Mouse (Mus musculus): ENCODE results near the gene Ccdc151. TPM values are rescaled to one million over a fixed set of nuclear protein-coding genes. Genes with fewer than 3 reads are reported as not detected.

Ccdc151 gene
- polyA plus RNA-seq, 1 experiment = 0.66 TPM

DNA sequence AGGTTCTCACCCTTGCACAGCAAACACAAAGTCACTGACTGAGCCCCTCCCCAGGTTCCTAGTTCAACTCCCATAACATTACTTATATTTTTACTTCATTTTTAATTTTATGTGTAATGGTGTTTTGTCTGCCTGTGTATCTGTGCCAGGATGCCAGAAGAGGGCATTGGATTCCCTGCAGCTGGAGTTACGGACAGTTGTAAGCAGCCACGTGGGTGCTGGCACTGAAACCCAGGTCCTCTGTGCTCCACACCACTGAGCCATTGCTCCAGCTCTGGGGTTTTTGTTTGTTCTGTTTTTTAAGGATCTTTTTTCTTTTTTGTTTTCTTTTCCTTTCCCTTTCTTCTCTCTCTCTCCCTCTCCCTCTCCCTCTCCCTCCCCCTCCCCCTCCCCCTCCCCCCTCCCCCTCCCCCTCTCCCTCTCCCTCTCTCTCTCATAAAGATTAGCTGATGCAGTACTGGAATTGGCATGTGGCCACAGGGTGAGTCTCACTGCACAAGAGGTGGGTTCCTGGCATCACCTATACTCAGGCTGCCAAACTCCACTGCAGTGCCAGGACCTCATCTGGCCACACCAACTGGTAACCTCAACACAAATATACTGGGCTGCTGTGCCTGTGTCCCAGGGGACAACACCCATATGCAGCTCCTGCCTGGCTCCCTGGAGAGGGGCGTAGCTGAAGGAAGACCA is 6.1 kb downstream of the Ccdc151 start:
- DNase-seq (ENCODE audit: low read depth) = no peak

DNA sequence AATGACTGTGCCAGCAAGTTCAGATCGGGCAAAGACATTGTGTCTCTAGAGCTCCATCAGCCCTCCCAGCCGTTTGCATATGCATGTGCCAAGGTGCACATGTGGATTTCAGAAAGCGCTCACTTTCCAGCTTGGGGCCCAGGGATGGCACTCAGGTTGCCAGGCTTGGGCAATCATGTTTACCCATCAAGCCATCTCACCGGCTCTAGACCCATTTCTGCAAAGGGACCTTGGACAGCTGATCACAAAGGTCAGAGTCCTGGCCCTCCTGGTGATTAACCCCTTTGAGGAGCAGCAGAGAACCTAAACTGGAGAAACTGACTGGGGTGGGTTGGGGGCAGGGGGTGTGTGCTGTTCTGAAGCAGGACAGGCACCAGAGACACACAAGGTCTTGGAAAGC is 10.2 kb downstream of the Ccdc151 start:
- DNase-seq (ENCODE audit: low read depth) = no peak

DNA sequence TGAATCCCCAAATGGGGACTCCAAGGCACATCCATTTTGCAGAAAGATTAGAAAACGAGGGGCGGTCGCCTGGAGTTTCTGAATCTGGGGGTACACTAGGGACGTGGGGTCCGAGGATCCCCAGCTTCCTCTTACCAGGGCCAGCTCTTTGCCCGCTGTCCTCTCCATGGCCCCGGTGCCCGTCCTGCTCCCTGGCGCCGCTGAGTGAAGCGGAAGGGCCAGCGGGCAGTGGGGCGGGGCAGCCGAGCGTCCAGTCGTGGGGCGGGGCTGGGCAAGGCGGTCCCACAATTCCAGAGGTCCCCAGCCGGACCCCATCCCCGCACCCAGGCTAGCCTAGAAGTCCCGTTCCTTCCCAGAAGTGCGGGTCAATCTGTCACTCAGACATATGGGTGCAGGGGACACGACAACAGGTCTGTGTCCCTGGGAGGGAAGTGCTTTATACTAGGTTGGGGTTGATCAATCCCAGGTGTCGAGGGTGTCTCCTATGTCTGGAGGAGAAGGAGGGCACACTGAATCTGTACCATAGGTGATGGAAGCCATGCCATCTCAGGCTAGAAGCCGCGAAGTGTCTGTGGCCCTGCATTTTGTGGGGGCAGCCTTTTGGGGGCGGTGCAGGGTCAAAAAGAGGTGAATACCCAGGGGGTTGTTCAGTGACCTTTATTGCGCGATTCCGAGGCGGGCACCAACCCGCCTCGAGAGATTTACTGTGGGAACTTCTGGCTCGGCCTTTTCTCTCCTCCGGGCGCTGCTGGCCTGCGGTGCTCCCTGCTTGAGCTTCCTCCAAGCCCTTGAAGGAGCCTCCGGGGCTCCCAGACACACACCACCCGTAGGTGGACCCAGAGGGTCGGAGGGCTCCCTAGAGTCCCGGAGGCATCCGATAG is 13.0 kb downstream of the Ccdc151 start, which contains the start of gene Rgl3:
Gene Rgl3 (minus strand): TSS at position 217 of the 881 bp plus-strand sequence.
- no peak for DNase-seq (ENCODE audit: low read depth)

DNA sequence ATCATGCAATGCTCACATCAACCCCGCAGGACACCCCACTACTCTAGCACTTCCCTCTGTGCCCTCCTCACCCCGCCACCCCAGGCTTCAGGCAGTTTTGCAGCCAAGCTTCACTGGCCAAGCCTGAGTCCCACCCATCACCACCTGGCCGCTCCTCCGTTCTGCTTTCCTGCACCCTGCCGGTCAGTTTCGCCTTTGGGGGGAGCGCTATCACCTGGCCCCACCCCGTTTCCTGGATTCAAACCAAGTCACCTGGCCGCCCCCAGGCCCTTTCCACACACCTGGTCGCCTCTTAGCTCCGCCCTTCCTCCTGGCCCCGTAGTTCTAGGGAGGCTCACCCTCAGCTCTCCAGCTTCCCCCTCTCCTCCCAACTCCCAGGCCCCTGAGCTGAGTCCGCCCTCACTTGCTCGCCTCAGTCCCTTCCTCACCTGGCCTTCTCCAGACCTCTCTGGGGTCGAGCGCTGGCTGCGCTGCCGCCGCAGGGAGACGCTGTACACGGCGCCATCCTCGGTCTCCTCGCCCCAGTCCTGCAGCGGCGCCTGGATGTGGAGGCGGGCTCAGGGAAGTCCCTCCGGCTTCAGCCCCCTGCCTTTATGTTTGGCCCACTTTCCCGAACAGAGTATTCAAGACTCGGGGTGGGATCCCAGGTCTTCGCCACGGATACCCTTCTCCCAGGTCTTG is 13.9 kb downstream of the Ccdc151 start:
- DNase-seq (ENCODE audit: low read depth) = no peak

DNA sequence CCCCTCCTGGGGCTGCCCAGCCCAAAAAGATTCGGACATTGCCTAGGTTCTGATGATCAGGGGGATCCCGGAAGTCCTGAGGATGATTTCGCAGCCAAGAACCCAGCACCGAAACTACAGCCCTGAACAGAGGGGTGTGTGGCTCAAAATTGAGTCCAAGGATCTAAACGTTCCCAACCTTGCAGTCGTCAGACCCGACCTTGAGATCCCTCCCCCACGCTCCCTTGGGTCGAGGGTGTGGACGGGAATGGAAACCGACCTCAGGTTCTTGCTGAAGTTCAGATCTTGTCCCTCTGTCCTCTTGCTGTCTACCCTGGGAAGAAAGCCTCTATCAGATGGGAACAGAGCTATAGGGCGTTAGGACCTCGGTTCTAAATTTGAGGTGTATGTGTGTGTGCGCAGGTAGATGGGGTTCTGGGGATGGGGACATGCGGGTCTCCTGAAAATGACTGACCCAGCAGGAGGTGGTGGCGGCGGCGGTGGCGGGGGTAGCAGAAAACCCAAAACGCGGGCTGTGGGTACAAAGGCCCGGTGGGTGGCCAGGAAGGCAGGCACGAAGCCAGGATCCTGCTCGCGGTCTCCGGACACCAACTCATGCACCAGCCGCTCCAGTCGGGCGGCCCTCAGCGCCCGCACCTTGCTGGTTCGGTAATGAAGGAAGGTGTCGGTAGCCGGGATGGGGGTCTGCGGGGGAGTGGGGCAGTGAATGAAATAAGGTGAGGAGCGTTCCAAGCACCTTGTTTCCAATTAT is 14.7 kb downstream of the Ccdc151 start:
- DNase-seq (ENCODE audit: low read depth) = no peak

DNA sequence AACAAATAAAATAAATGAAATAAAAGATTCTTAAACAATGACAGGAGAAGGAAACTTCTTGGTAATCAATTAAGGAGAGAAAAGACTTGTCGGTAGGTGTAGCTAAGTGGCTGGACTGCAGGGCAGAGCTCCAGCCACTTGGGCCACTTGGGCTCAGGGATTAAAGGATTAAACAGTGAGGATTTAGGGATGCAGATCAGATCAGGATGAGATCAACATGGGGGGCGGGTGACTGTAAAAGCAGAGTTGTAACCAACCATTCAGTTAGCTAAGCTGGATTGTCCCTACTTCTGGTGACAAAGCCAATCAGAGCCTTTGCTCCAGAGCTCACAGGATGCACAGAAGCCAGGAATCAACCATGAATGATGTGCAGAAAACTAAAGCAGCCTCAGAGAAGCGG is 18.5 kb downstream of the Ccdc151 start:
- DNase-seq (ENCODE audit: low read depth) = no peak

DNA sequence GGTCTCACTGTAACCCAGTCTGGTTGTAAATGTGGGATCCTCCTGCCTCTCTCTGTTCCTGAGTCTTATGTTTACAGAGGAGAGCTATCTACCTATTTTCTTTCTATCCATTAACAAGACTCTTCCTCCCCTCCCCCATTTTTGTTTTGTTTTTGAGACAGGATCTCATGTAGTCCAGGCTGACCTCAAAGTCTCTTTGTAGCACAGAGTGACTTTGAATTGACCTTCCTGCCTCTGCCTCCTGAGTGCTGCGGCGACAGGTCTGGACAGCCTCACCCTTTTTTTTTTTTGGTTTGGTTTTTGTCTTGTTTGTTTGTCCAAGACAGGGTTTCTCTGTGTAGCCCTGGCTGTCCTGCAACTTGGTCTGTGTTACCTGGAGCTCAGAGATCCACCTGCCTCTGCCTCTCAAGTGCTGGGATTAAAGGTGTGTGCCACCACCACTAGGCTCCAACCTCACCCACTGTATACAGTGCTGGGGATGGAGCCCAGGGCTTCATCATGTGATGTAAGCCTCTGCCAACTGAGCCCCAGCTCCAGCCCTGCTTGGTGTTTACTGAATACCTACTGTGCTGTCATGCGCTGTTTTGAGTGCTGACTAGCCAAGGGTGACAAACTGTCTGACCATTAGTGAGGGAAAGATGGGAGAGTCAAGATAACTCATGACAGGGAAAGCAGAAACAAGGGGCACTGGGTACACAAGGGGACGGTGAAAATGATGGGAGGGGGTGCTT is 23.9 kb downstream of the Ccdc151 start:
- no peak for DNase-seq (ENCODE audit: low read depth)

DNA sequence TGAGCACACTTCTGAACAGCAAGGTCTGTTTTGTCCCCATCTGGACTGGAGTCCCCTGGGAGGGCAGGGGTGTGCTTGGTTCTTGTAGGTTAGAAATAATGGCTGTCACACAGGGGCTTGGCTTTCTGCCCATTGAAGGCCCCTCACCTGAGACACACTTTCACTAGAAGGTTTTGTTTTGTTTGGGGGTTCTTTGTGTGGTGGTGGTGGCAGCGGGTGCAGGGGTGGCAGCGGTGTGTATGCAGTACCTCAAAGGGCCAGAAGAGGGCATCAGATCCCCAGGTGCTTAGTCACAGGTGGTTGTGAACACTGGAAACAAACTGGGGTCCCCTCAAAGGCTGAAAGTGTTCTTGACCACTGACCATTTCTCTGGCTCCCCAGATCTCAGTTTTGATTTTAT is 24.5 kb downstream of the Ccdc151 start:
- no peak for DNase-seq (ENCODE audit: low read depth)

DNA sequence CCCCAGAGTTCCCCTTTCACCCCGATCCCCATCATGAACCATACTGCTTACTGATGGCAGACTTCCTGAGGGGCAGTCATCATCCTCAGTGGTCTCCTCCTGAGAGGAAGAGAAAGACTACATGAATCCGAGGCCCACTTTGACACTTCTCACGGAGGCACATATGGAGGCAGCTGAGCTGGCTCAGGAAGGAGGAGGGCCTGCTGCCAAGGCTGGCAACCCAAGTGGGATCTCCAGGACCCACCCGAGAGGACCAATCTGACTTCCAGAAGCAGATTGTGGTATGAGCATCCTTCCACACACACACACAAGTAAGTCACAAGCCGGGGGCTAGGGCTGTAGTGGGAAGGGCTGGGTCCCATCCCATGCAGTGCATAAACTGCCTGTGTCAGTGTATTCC is 25.1 kb downstream of the Ccdc151 start:
- no peak for DNase-seq (ENCODE audit: low read depth)

DNA sequence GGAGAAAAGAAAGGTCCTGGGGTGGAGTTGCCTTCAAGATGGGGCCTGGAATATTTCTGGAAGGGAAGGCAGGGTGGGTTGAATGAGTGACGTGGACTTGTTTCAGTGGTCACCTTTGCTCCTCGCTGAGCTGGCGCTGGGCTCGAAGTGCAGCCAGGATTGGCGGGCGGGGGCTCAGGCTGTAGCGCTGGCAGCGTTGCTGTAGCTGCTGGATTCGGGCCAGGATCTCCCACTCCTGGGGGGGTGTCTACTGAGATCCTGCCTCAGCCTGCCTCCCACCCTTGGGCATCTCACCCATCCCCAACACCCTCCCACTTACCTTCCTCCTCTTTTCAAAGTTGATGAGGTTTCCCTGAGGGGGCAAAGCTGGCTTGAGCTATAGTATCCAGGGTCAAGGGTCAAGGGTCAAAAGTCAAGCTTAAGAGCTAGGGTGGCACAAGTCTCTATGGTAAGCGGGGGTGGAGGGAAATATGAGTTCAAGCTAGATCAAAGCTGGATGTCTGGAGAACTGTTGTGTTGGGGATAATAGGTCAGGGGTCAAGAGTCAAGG is 25.7 kb downstream of the Ccdc151 start:
- no peak for DNase-seq (ENCODE audit: low read depth)

DNA sequence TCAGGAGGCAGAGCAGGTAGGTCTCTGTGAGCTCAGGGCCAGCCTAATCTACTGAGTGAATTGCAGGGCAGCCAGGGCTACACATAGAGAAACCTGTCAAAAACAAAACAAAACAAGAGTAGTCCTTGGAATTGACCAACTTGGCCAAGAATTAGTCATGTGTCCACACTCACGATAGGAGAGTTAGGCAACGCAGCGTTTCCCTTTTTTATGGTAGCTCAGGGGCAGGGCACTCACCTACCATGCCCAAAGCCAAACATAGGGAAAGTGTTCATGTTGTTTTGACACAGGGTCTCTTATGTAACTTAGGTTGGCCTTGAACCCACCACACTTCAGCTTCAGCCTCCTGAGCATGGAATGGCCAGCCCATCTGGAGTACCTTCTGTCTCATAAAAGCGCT is 33.1 kb downstream of the Ccdc151 start:
- DNase-seq (ENCODE audit: low read depth) = no peak

DNA sequence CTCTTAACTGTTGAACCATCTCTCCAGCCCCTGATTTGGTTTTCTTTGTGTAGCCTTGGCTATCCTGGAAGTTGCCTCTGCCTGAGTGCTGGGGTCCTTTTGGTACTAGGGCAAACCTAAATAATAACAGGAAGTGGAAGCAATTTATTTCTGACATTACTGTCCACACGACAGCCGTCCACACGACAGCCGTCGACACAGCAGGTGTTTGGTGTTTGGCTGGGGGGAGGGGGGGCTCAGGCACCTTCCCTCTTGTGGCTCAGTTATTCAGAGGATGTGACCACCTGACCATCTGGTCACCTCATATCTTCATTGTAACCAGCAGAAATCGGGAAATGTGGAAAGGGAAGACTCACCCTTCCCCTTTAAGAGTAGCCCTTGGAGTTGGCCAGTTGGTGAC is 33.6 kb downstream of the Ccdc151 start:
- DNase-seq (ENCODE audit: low read depth) = no peak

DNA sequence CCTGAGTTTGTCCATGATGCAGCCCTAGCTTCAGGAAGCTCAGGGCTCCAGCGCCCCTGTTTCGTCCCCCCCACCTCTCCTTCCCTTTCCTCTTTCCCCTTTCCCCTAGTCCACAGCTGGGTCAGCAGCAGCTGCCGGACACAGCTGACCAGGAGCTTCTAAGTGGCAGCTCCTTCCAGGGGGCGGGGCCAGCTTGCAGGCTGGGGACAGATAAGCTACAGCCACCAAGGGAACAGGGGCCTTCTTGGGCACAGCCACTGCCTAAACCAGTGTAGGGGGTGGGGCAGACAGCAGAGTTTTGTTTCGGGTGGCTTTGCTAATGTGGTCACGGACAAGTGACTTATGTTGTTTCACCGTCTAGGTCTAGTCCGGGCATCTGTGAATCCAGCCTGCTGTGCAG is 39.0 kb downstream of the Ccdc151 start, which contains the start of gene Epor:
Gene Epor (minus strand): TSS at position 90 of the 400 bp plus-strand sequence.
- DNase-seq (ENCODE audit: low read depth) = no peak

DNA sequence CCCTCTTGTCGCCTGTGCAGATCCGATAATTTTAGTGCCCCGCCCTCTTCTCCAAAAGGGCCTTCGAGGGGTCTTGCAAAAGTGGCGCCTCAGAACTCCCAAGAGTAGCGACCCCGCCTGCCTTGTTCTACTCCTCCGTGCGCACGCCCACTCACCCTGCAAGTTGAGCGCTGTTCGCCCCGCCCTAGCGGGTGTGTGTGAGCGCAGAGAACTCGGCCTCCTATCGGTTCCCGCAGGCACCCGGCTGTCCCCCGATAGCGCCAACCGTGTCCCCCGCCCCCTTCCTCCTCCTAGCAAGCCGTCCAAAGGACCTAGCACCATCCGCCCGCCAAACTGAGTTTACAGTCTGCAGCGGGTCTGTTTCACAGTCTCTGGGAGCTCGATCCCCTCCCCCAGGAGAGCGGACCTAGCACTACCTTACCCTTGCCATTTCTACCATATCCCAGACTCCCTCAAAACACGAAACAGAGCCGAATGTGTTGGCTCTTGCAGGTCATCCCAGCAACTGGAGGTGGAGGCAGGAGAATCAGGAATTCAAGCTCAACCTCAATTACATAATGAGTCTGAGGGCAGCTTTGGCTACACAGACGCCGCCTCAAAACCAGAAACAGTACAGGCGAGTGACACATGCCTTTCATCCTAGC is 39.9 kb downstream of the Ccdc151 start:
- no peak for DNase-seq (ENCODE audit: low read depth)

DNA sequence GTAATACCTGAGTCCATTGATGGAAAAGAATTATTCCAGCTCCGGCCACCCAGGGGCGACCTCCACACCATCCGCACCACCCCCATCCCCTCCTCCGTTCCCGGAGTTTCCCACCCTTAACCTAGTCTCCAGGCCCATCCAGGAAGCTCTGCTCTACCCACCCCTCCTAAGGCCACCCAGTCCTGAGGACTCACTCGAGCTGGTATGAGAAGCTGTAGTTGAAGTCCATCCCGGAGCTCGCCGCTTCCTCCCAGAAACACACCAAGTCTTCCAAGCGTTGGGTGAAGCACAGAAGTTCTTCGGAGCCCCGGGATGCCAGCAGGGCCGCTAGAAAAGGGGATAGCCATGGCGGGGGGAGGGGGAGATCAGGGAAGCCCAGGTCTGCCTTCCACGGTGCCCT is 40.4 kb downstream of the Ccdc151 start:
- DNase-seq (ENCODE audit: low read depth) = no peak

DNA sequence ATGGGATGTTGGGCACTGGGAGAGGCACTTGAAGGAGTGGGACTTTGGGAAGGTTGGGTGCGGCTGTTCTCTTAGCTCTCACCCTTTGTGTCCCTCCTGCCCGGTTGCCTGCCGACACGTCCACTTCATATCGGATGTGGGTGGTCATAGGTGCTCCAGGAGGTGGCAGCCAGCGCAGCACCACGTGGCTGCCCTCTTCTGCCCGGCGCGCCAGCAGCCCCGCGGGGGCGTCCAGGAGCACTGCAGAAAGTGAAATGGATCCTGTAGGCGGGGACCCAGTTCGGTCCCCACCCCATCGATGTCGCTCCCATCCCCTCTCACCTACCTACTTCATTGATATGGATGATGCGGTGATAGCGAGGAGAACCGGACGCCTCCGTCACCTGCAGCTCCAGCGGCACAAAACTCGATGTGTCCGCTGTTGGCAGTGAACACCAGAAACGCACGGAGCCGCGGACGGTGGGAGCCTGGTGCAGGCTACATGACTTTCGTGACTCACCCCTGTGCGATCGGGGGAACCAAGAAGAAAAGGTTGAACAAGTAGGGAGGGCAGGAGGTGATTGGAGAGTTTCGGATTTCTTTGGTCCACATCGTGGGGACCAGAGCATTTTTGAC is 41.0 kb downstream of the Ccdc151 start:
- no peak for DNase-seq (ENCODE audit: low read depth)

DNA sequence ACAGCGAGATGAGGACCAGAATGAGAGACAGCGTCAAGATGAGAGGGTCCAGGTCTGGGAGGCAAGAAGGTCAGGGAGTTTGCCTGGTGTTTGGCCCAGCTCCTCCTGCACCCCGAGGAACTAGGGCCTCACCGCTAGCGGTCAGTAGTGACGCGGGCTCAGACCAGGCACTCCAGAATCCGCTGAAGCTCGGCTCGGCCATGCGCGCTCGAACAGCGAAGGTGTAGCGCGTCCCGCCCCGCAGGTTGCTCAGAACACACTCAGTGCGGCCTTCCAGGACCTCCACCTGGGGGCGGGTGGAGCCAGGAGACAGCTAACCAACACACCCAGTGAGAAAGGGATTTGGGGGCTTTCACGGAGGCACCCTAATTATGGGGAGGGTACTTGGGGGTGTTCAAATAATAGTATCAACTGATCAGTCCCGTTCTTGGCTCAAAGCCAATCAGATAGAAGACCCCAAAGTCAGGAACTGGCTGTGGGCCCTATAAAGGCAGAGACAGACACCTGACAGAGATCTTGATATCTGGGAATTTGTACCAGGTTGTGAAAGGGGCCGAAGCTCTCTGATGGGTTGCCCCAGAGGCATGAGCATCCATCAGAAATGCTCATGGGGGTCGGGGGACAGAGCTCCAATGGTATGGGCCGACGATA is 41.8 kb downstream of the Ccdc151 start:
- DNase-seq (ENCODE audit: low read depth) = no peak

DNA sequence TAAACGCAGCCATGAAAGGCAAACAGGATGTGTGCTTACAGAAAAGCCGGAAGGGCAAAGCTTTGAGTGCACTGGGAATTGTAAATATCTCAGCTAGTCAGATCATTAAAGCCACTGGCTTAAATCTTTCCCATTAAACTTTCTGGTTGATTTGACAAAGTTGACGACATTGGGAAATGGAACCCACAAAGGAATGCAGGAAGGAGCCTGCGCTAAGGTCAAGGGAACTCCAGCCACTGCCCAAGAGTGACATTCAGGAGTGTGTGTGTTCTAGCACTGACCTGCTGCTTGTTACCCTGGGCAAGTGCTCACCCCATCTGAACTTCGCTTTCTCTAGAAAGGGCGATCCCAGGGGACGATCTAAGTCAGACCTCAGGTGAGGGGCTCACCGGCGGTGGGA is 42.3 kb downstream of the Ccdc151 start:
- no peak for DNase-seq (ENCODE audit: low read depth)

DNA sequence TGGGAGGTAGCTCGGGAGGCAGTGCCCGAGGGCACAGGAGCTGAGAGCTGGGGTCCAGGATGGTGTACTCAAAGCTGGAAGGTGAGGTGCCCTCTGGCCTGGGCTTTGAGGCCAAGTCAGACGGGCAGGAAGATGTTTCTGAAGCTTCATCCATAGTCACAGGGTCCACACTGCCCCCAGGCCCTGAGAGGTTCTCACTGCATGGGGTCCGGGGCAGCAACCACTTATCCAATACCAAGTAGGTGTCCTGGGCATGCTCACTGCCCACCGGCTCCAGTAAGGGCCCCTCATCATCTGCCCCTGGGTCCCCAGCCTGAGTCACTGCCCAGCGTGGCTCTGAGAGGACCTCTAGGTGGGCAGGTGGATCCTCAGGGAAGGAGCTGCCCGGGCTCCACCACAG is 43.2 kb downstream of the Ccdc151 start:
- no peak for DNase-seq (ENCODE audit: low read depth)

All from gonadal fat pad, adult 2 months (tissue).